Mouse (Mus musculus) mouse trophoblast stem cell (cell line): ENCODE data around the gene Marveld3.

ENCODE experiments used
- in situ Hi-C, 2 experiments: fragments of 300-500 bp; cut with MseI, MboI; formaldehyde crosslinking; loops; 2 replicates in 1 of 2; 3 replicates in 1 of 2; pipeline ENCODE4 v1.15.1; 2025

The Marveld3 gene

GRCm38 (mm10) chr8:109904928-109905668, 56.9 kb downstream of the Marveld3 start:
- in situ Hi-C loops = no loop called here

GRCm38 (mm10) chr8:109903909-109904469, 58.0 kb downstream of the Marveld3 start:
- in situ Hi-C loops = no loop called here

GRCm38 (mm10) chr8:109902379-109902778, 59.6 kb downstream of the Marveld3 start:
- in situ Hi-C loops = no loop called here
